13 mouse cellular contexts compared by ENCODE assay signal in the genomic region with DNA sequence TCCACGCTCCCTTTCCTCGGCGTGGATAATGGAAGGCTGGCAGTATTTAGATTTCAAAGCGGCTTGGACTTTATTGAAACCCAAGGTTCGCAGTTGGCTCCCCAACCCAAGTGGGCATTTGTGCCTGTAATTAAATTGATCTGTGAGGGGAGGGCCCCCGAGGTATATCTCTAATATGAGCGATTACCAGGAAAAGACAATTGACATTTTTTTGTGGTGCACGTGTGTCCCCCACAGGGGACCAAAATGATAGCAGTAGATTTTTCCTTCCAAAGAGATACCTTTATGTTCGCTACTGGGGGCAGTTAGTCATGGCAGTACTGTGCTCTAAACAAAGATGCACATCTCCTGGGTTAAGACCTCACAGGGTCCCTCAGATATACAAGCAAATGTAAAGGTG.
"Had no signal": no experiment of that assay in that cellular context is flagged by ENCODE, and none has a peak within 500 bp of the region (broad histone marks: within the 10 kb centered on the region; RNA-seq: fewer than 3 reads in every experiment).

No protein-coding gene starts in this region.

- H3K27me3 ChIP-seq: limb, embryonic 15.5 days; liver, embryonic 12.5 days had no signal

- H3K27ac ChIP-seq: kidney, postnatal 0 days; limb, embryonic 15.5 days; liver, embryonic 12.5 days; macrophage had no signal

- H3K4me3 ChIP-seq: limb, embryonic 15.5 days; liver, embryonic 12.5 days had no signal

- H3K9me3 ChIP-seq: limb, embryonic 15.5 days; liver, embryonic 12.5 days had no signal

- ATAC-seq: liver, embryonic 12.5 days had no signal

- H3K4me2 ChIP-seq: limb, embryonic 15.5 days; liver, embryonic 12.5 days; lung, embryonic 14.5 days had no signal

- H3K4me1 ChIP-seq: liver, embryonic 12.5 days had no signal

- DNase-seq: kidney, adult 11 months; kidney, adult 9 months; kidney, postnatal 36 days; lung, embryonic 14.5 days; lung, postnatal 14 days; right cerebral cortex, postnatal 4 days; spleen, adult 18-20 months; thymus, adult 18-20 months; thymus, postnatal 14 days had no signal

- H3K36me3 ChIP-seq: limb, embryonic 15.5 days; liver, embryonic 12.5 days had no signal

- H3K9ac ChIP-seq: limb, embryonic 15.5 days; liver, embryonic 12.5 days; lung, embryonic 14.5 days had no signal
